17 mouse cellular contexts compared by ENCODE assay signal in the genomic region with DNA sequence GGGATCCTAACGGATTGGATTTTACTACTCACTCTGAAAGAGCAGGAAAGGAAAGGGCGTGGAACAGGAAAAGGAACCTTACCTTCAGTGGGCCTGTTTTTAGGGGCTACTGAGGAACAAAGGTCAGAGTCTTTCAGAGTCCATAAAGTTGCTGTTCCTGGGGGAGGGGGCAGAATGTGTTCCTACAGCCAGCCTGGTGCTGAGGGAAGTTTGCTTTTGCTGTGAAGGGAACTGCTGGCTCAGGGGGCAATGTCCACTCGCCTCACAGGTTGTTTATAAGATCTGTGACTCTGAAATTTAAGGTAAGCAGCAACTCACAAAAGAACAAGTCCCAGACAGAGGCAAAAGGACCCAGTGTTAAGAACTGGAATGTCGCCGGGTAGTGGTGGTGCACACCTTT. TPM values are rescaled to one million over a fixed set of nuclear protein-coding genes. Genes with fewer than 3 reads are reported as not detected.
DNase-seq lines count a peak whose midpoint lies in the region; ATAC-seq and TF ChIP-seq lines count a peak whose summit lies in the region.
"Had no signal": no experiment of that assay in that cellular context is flagged by ENCODE, and none has a peak within 500 bp of the region (broad histone marks: within the 10 kb centered on the region; RNA-seq: fewer than 3 reads in every experiment).

No protein-coding gene starts in this region.

- peak; percentile 88 for DNase-seq in kidney, adult 11 months
- DNase-seq in MN1 (ENCODE audit: low spot score) = no peak
- DNase-seq in cerebellum, adult 2 months = no peak
- DNase-seq in testis, postnatal 14 days (ENCODE audit: low spot score) = no peak
- DNase-seq: adrenal gland, adult 2 months; cerebellum, adult 9-10 months; heart, adult 11 months; lung, postnatal 10 days; thymus, postnatal 14 days had no signal

- no peak overlapping the region for H3K9ac ChIP-seq in kidney, embryonic 14.5 days (ENCODE audit: low read depth, low read length)
- H3K9ac ChIP-seq in kidney, embryonic 15.5 days = no peak overlapping the region
- no peak overlapping the region for H3K9ac ChIP-seq in liver, embryonic 12.5 days
- H3K9ac ChIP-seq: hindbrain, embryonic 15.5 days; limb, embryonic 13.5 days; neural tube, embryonic 13.5 days had no signal

- 74% methylated on average over 5 of the region's 5 CpGs for WGBS in kidney, embryonic 14.5 days
- 57% methylated on average over 5 of the region's 5 CpGs for WGBS in kidney, embryonic 15.5 days
- 60% methylated on average over 5 of the region's 5 CpGs for WGBS in liver, embryonic 12.5 days (ENCODE audit: insufficient replicate concordance)
- WGBS in cerebellum, adult 2 months = 82% methylated on average over 5 of the region's 5 CpGs

- no peaks in the 10 kb centered on the region for H3K4me1 ChIP-seq in kidney, embryonic 14.5 days (ENCODE audit: control insufficient read depth, insufficient read depth, low read length)
- H3K4me1 ChIP-seq in kidney, embryonic 15.5 days = peaks cover 8% of the 10 kb centered on the region
- H3K4me1 ChIP-seq in liver, embryonic 12.5 days = peaks cover 16% of the 10 kb centered on the region
- no peaks in the 10 kb centered on the region for H3K4me1 ChIP-seq in cerebellum, adult 2 months (ENCODE audit: control insufficient read depth, insufficient read depth, low read length)
- H3K4me1 ChIP-seq: limb, embryonic 13.5 days had no signal

- no peaks in the 10 kb centered on the region for H3K27me3 ChIP-seq in kidney, embryonic 14.5 days (ENCODE audit: control insufficient read depth, insufficient read depth, low read length)
- peaks cover 5% of the 10 kb centered on the region; the same call in 1 of the 2 replicates for H3K27me3 ChIP-seq in kidney, embryonic 15.5 days
- H3K27me3 ChIP-seq in liver, embryonic 12.5 days (replicated peaks) = no peaks in the 10 kb centered on the region
- H3K27me3 ChIP-seq in cerebellum, adult 2 months (ENCODE audit: control insufficient read depth, insufficient read depth, low read length) = no peaks in the 10 kb centered on the region
- H3K27me3 ChIP-seq: limb, embryonic 13.5 days had no signal

- H3K4me2 ChIP-seq in kidney, embryonic 14.5 days (replicated peaks; ENCODE audit: low read depth, low read length) = no peak overlapping the region
- no peak overlapping the region for H3K4me2 ChIP-seq in kidney, embryonic 15.5 days
- H3K4me2 ChIP-seq in liver, embryonic 12.5 days = no peak overlapping the region
- H3K4me2 ChIP-seq: hindbrain, embryonic 15.5 days; limb, embryonic 13.5 days; neural tube, embryonic 13.5 days had no signal

- H3K4me3 ChIP-seq in kidney, embryonic 14.5 days (ENCODE audit: low read length) = no peak overlapping the region
- H3K4me3 ChIP-seq in kidney, embryonic 15.5 days (replicated peaks) = no peak overlapping the region
- H3K4me3 ChIP-seq in liver, embryonic 12.5 days = no peak overlapping the region
- no peak overlapping the region for H3K4me3 ChIP-seq in cerebellum, adult 2 months (replicated peaks; ENCODE audit: insufficient read depth, low read depth, low read length)
- H3K4me3 ChIP-seq: hindbrain, embryonic 15.5 days; limb, embryonic 13.5 days; megakaryocyte, embryonic 14.5 days; neural tube, embryonic 13.5 days had no signal

- ATAC-seq in kidney, embryonic 14.5 days (ENCODE audit: low FRiP score, low TSS enrichment) = no peak
- no peak for ATAC-seq in kidney, embryonic 15.5 days (replicated peaks; ENCODE audit: low FRiP score)
- ATAC-seq in liver, embryonic 12.5 days = no peak
- ATAC-seq: forebrain, embryonic 14.5 days had no signal

- no peak for TF ChIP-seq POLR2A in cerebellum, adult 2 months (IDR thresholded peaks at IDR 0.05; ENCODE audit: borderline replicate concordance, insufficient read depth, low read length)

- no peaks in the 10 kb centered on the region for H3K9me3 ChIP-seq in kidney, embryonic 14.5 days (ENCODE audit: control insufficient read depth, low read length)
- no peaks in the 10 kb centered on the region for H3K9me3 ChIP-seq in kidney, embryonic 15.5 days (replicated peaks)
- H3K9me3 ChIP-seq in liver, embryonic 12.5 days (replicated peaks) = no peaks in the 10 kb centered on the region
- H3K9me3 ChIP-seq: hindbrain, embryonic 15.5 days; limb, embryonic 13.5 days; megakaryocyte, embryonic 14.5 days; neural tube, embryonic 13.5 days had no signal

- no peak for TF ChIP-seq CTCF in cerebellum, adult 2 months (IDR thresholded peaks at IDR 0.05; ENCODE audit: borderline replicate concordance, insufficient read depth, low read depth, low read length)

- H3K27ac ChIP-seq in kidney, embryonic 14.5 days (ENCODE audit: low read depth, low read length) = no peak overlapping the region
- H3K27ac ChIP-seq in kidney, embryonic 15.5 days = peak overlapping the region; percentile 45; the same call in 1 of the 2 replicates
- peak overlapping the region; percentile 15 for H3K27ac ChIP-seq in liver, embryonic 12.5 days
- no peak overlapping the region for H3K27ac ChIP-seq in cerebellum, adult 2 months (ENCODE audit: insufficient read depth, low read length)
- H3K27ac ChIP-seq: hindbrain, embryonic 15.5 days; limb, embryonic 13.5 days; neural tube, embryonic 13.5 days had no signal

- no peaks in the 10 kb centered on the region for H3K36me3 ChIP-seq in kidney, embryonic 14.5 days (ENCODE audit: control insufficient read depth, insufficient read depth, low read length)
- no peaks in the 10 kb centered on the region for H3K36me3 ChIP-seq in kidney, embryonic 15.5 days
- no peaks in the 10 kb centered on the region for H3K36me3 ChIP-seq in liver, embryonic 12.5 days
- H3K36me3 ChIP-seq: hindbrain, embryonic 15.5 days; limb, embryonic 13.5 days; neural tube, embryonic 13.5 days had no signal

RNA-seq across cellular contexts. Expression of gene Rpn1, which starts 13.1 kb away (rescaled TPM):
- 294 and 402 TPM in 2 replicates for polyA plus RNA-seq in kidney, embryonic 14.5 days (2014; fragmentation: Nextera tagmentation; extraction: Ambion mirVana)
- polyA plus RNA-seq in kidney, embryonic 15.5 days (2015; fragmentation: Nextera tagmentation; extraction: Ambion mirVana) = 403 and 425 TPM in 2 replicates
- polyA plus RNA-seq in liver, embryonic 12.5 days (2016; fragmentation: Nextera tagmentation; extraction: Ambion mirVana) = 241 and 253 TPM in 2 replicates
- 151 and 167 TPM in 2 replicates for polyA plus RNA-seq in cerebellum, adult 2 months (2012; rRNA removed)

RNA-seq across cellular contexts. Expression of gene Rab7, which starts 26.1 kb away (rescaled TPM):
- 151 and 222 TPM in 2 replicates for polyA plus RNA-seq in kidney, embryonic 14.5 days (2014; fragmentation: Nextera tagmentation; extraction: Ambion mirVana)
- 212 and 224 TPM in 2 replicates for polyA plus RNA-seq in kidney, embryonic 15.5 days (2015; fragmentation: Nextera tagmentation; extraction: Ambion mirVana)
- polyA plus RNA-seq in liver, embryonic 12.5 days (2016; fragmentation: Nextera tagmentation; extraction: Ambion mirVana) = 134 and 135 TPM in 2 replicates
- polyA plus RNA-seq in cerebellum, adult 2 months (2012; rRNA removed) = 408 and 418 TPM in 2 replicates

Comparison
In these comparisons a context has a peak if more than half of its experiments do, and no peak if none do; other contexts are left out.
1. H3K27ac ChIP-seq: peak in kidney, embryonic 15.5 days (single experiment) and liver, embryonic 12.5 days (single experiment); none in kidney, embryonic 14.5 days (single experiment) and cerebellum, adult 2 months (single experiment).